Mouse (Mus musculus) cerebellum, postnatal 25 days (tissue): Measurements from ENCODE around the gene Lrp8.
A peak's percentile ranks its signal among the peaks of the same experiment; 100 is the strongest.

Experiments
- DNase-seq, 2 experiments: peaks; one replicate each; pipeline ENCODE4 v3.0.0; 2021; ENCODE audit warnings: mixed read lengths in 2 of 2

Lrp8 gene

GRCm38 (mm10) chr4:107802185-107802449 is at the start of gene Lrp8:
Gene Lrp8 (plus strand): TSS chr4:107802261.
- peak in 1 of 2 experiments; percentile 94 for DNase-seq

DNA sequence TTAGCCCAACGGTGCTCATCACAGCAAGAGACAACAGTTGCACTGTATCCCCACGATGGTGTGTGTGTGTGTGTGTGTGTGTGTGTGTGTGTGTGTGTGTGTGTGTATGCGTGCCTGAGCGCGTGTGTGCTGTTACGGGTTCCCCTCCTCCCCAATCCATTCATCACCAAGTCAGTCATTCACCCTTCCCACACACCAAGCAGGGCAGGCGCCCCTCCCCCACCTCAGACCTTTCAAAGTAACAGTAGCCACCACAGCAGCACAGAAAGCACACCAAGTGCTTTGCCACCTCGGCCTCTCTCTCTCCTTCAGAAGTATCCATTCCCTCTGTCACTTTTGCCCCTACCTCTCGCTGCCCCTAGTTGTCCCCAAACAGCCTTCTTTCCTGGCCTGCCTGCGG is 45.8 kb upstream of the Lrp8 start:
- DNase-seq, result no peak

DNA sequence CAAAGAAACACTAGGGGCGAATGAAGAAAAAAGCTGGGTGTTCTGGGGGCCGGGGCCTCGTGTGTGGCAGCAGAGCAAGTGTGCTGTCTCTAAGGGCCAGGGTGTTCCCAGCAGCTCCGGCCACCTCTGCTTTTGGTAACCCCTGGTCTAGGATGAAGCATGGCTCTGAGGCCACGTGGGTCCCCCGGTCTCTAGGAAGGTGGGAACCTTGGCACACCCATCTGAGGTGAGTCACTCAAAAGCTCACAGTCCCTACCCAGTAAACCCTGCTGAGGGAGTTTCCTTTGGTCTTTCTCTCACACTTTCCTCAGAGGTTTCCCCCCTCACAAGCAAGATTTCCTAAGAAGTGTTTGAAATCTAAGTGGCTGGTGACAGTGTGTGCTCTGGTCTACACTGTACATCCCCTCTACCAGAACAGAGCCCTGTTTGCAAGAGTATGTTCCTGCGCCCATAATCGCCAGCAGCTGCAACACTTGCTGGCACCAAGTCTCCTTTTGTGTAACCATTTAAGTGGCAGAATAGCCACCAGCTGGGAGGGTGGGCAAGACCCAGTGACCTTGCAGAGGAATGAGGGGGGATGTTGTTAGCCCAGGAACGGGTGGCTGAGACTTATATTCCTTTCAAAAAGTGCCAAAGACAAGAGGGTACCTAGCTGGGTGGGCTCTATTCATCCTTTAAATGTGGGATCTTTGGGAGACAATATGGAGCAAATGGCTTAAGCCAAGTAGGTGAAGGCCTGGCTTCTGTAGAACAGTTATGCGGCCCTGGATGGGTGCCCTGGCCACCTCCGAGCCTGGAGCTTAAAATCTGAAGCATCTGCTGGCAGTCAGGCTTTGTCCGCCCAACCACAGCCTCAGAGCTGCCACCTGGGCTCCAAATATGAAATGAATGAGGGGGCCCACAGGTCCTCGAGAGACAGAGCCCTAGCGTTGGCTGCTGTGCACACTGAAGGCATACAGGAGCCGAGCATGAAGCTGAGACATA is 44.3 kb upstream of the Lrp8 start:
- peak in 1 of 2 experiments; percentile 58 for DNase-seq

GRCm38 (mm10) chr4:107758938-107759337 is 43.1 kb upstream of the Lrp8 start:
- DNase-seq, result no peak

GRCm38 (mm10) chr4:107763001-107763400 is 39.1 kb upstream of the Lrp8 start:
- no peak for DNase-seq

- no peak for DNase-seq
These were observed 38.5 kb upstream of the Lrp8 start for GRCm38 (mm10) chr4:107763598-107763997.

DNA sequence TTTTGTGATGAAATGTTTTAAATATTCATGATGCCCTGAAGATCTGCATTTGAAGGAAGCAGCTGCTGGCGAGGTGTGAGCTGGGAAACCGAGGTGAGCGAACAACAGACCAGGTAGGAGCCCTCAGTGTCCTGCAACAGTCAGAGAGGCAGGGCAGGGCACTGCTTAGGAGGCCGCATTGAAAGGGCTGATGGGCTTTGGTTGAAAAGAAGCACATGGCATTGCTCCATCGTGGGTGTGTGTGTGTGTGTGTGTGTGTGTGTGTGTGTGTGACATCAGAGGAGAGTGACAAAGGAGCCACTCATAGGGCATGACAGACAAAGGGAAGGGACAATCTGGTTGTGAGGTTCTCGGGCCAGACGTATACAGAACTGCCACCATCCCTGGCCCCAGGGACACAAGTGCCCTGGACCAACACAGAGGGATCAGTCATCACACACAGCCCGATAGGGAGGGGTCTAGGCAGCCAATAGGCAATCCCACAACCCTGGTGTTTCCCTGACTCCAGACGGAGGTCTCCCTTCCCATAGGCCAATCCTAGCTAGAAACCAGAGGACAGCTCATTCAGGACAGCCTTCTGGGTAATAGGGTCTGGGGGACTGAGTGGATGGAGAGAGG is 36.8 kb upstream of the Lrp8 start:
- no peak for DNase-seq

GRCm38 (mm10) chr4:107766182-107766581 is 35.9 kb upstream of the Lrp8 start:
- DNase-seq, result no peak

DNA sequence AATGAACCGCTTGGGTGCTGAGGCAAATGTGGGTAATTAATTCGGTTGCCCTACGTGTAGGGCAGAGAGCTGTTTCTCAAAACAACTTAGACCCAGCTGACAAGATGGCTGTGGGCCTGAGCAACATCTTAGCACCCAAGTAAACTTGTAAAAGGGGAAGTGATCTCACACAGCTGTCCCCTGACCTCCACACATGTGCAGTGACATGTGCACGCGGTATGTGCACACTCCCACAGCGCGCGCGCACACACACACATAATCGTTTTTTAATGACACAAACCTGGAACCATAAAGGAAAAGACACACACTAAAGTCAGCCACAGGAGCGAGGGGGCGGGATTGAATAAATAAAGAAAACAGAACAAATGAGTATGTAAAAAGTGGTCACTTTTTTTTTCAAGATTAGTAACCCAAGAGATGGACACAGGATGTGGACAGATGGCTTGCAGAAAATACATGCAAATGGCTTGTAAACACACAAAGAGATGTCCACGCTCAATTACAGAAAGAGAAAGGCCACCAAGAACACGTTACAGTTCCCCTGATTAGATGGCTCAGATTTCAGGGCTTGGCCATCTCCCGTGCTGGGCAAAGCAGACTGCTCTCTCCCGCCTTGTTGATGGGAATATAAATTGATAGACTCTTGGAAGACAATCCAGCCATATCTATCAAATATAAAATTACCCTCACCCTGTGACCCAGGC is 29.8 kb upstream of the Lrp8 start:
- no peak for DNase-seq

- DNase-seq, result no peak
These were observed 27.2 kb upstream of the Lrp8 start for GRCm38 (mm10) chr4:107774868-107775267.

DNA sequence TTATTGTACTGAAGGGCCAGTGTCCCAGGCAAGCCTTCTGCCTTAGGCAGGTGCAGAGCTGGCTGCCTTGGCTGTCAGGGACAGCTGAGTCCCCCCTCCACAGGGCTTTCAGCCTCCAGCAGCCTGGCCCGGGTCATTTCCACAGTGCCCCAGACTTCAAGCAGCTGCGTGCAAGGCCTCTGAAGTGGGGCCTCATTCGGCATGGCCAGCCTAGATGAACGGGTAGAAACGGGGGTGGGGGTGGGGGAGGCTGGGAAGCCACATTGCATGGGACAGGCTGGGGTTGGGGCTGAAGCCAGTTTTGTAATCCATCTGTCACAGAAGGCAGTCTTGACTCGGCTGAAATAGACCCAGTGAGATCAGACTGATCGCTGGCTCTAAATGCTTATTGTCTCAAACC is 26.4 kb upstream of the Lrp8 start:
- no peak for DNase-seq

GRCm38 (mm10) chr4:107776990-107777673 is 24.9 kb upstream of the Lrp8 start:
- DNase-seq, result no peak

GRCm38 (mm10) chr4:107783541-107783940 is 18.5 kb upstream of the Lrp8 start:
- peak in 1 of 2 experiments; percentile 19 for DNase-seq

GRCm38 (mm10) chr4:107788841-107789240 is 13.2 kb upstream of the Lrp8 start:
- DNase-seq, result no peak

DNA sequence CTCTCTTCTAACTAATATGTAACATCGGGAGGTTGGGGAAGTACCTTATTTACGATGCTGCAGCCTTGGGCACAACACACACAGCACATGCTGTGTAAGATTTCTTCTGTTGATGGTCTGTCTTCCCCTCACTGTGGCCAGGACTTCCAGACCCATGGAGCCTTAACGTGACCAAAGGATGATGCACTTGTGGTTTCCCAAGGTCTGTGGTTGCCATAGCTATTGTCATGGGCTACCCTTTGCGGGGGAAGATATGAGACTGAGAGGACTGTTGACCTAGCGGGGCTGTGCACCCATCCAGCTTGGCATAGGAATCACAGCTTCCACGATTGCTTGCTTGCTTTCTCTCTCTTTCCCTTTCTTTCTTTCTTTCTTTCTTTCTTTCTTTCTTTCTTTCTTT is 1.3 kb upstream of the Lrp8 start:
- no peak for DNase-seq

- DNase-seq, result peak; percentile 63 to 90
These were observed 486 bp upstream of the Lrp8 start for GRCm38 (mm10) chr4:107801366-107802184.

- DNase-seq, result peak; percentile 58 to 62
These were observed 630 bp downstream of the Lrp8 start for GRCm38 (mm10) chr4:107802450-107803331.

DNA sequence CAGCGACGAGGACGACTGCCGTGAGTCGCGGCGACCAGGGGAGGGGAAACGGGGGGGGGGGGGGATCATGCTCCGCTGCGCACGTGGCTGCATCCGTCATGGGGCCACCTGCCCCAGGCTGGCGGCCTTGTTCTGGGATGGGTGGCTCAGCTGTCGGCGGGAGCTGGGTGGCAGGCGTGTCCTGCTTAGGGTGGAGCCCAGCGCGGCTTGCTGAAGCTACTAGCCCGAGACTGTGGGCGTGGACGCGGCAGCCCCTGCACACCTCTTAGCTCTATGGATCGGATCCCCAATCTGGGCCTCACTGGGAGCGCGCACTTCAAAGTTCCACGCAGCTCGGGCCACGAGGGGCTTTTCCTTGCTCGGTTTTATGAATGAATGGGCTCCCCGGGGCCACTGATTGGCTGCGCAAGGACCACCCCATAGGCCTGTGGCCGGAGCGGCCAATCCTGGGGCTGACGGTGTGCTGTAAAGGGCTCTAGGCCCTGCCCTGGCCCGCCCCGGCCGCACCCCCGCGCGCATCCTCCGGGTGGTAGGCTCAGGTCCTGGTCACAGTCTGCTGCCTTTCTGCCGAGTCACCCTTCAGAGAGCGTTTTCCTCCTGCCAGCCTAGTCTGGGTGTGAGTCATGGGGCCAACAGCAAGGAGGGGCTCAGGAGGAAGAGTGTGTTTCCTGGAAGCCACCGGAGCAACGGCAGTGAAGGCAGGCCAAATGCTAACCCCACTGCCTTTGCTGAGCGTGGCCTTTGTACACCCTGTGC is 1.5 kb downstream of the Lrp8 start:
- peak; percentile 78 to 86 for DNase-seq

GRCm38 (mm10) chr4:107805491-107805890 is 3.4 kb downstream of the Lrp8 start:
- peak; percentile 22 to 47 for DNase-seq

- no peak for DNase-seq
These were observed 5.7 kb downstream of the Lrp8 start for GRCm38 (mm10) chr4:107807796-107808195.
